ENCODE assay signal across 8 mouse cellular contexts in genomic region chr6:119924235-119925005, GRCm38 (mm10). TPM values are rescaled to one million over a fixed set of nuclear protein-coding genes. Genes with fewer than 3 reads are reported as not detected.
DNase-seq lines count a peak whose midpoint lies in the region; ATAC-seq lines count a peak whose summit lies in the region.

No protein-coding gene starts in this region.

- H3K9me3 ChIP-seq in forebrain, embryonic 13.5 days (replicated peaks), result no peaks in the 10 kb centered on the region
- H3K9me3 ChIP-seq in forebrain, embryonic 11.5 days (ENCODE audit: control insufficient read depth, low read length), result no peaks in the 10 kb centered on the region
- no peaks in the 10 kb centered on the region for H3K9me3 ChIP-seq in midbrain, embryonic 14.5 days (ENCODE audit: control insufficient read depth, low read length)
- H3K9me3 ChIP-seq in midbrain, embryonic 11.5 days (ENCODE audit: control insufficient read depth, low read length), result no peaks in the 10 kb centered on the region
- no peaks in the 10 kb centered on the region for H3K9me3 ChIP-seq in forebrain, embryonic 16.5 days (ENCODE audit: control insufficient read depth, low read length)
- H3K9me3 ChIP-seq in kidney, embryonic 16.5 days (ENCODE audit: low read length), result no peaks in the 10 kb centered on the region

- ATAC-seq in forebrain, embryonic 13.5 days, result 0 out of 2 replicates have a peak, but pooled peaks have one; percentile 50
- no peak for ATAC-seq in forebrain, embryonic 11.5 days (replicated peaks; ENCODE audit: low FRiP score)
- ATAC-seq in midbrain, embryonic 14.5 days (ENCODE audit: low FRiP score, low TSS enrichment), result no peak
- no peak for ATAC-seq in midbrain, embryonic 11.5 days (ENCODE audit: low FRiP score)
- peak; percentile 72 for ATAC-seq in forebrain, embryonic 16.5 days
- 0 out of 2 replicates have a peak, but pooled peaks have one; percentile 34 for ATAC-seq in megakaryocyte-erythroid progenitor cell, adult 5-6 weeks (replicated peaks; ENCODE audit: low FRiP score, low TSS enrichment, poor library complexity, severe bottlenecking)
- ATAC-seq in kidney, embryonic 16.5 days (ENCODE audit: low FRiP score, low TSS enrichment), result no peak

- no peak overlapping the region for H3K27ac ChIP-seq in forebrain, embryonic 13.5 days
- H3K27ac ChIP-seq in forebrain, embryonic 11.5 days (ENCODE audit: low read depth, low read length), result no peak overlapping the region
- no peak overlapping the region for H3K27ac ChIP-seq in midbrain, embryonic 14.5 days (replicated peaks; ENCODE audit: low read depth, low read length)
- no peak overlapping the region for H3K27ac ChIP-seq in midbrain, embryonic 11.5 days (ENCODE audit: low read depth, low read length)
- no peak overlapping the region for H3K27ac ChIP-seq in forebrain, embryonic 16.5 days (ENCODE audit: low read length)
- no peak overlapping the region for H3K27ac ChIP-seq in kidney, embryonic 16.5 days (ENCODE audit: low read length)

- H3K4me2 ChIP-seq in forebrain, embryonic 13.5 days, result no peak overlapping the region
- no peak overlapping the region for H3K4me2 ChIP-seq in forebrain, embryonic 11.5 days (ENCODE audit: low read depth, low read length, severe bottlenecking)
- H3K4me2 ChIP-seq in midbrain, embryonic 14.5 days (ENCODE audit: low read length), result no peak overlapping the region
- no peak overlapping the region for H3K4me2 ChIP-seq in midbrain, embryonic 11.5 days
- no peak overlapping the region for H3K4me2 ChIP-seq in forebrain, embryonic 16.5 days (ENCODE audit: low read length)
- no peak overlapping the region for H3K4me2 ChIP-seq in kidney, embryonic 16.5 days (replicated peaks; ENCODE audit: low read depth, low read length)

- H3K4me3 ChIP-seq in forebrain, embryonic 13.5 days, result no peak overlapping the region
- no peak overlapping the region for H3K4me3 ChIP-seq in forebrain, embryonic 11.5 days (ENCODE audit: low read depth, low read length)
- no peak overlapping the region for H3K4me3 ChIP-seq in midbrain, embryonic 14.5 days (replicated peaks; ENCODE audit: low read depth, low read length)
- H3K4me3 ChIP-seq in midbrain, embryonic 11.5 days (ENCODE audit: low read depth, low read length), result no peak overlapping the region
- H3K4me3 ChIP-seq in forebrain, embryonic 16.5 days (replicated peaks; ENCODE audit: low read length), result no peak overlapping the region
- H3K4me3 ChIP-seq in kidney, embryonic 16.5 days (ENCODE audit: low read length), result no peak overlapping the region

- peaks cover 88% of the 10 kb centered on the region for H3K36me3 ChIP-seq in forebrain, embryonic 13.5 days (ENCODE audit: poor library complexity, severe bottlenecking)
- H3K36me3 ChIP-seq in forebrain, embryonic 11.5 days (ENCODE audit: control insufficient read depth, insufficient read depth, low read length), result peaks cover 9% of the 10 kb centered on the region
- peaks cover 91% of the 10 kb centered on the region for H3K36me3 ChIP-seq in midbrain, embryonic 14.5 days (ENCODE audit: control insufficient read depth, insufficient read depth, low read length)
- peaks cover 9% of the 10 kb centered on the region; the same call in 1 of the 2 replicates for H3K36me3 ChIP-seq in midbrain, embryonic 11.5 days (ENCODE audit: control insufficient read depth, insufficient read depth, low read length)
- H3K36me3 ChIP-seq in forebrain, embryonic 16.5 days (ENCODE audit: control insufficient read depth, insufficient read depth), result peaks cover 22% of the 10 kb centered on the region
- H3K36me3 ChIP-seq in kidney, embryonic 16.5 days (ENCODE audit: insufficient read depth, low read length), result peaks cover 58% of the 10 kb centered on the region

- WGBS in forebrain, embryonic 13.5 days, result 53% methylated on average over 4 of the region's 4 CpGs
- WGBS in forebrain, embryonic 11.5 days, result 56% methylated on average over 4 of the region's 4 CpGs
- WGBS in midbrain, embryonic 14.5 days, result 61% methylated on average over 4 of the region's 4 CpGs
- WGBS in midbrain, embryonic 11.5 days, result 64% methylated on average over 4 of the region's 4 CpGs
- WGBS in forebrain, embryonic 16.5 days, result 41% methylated on average over 4 of the region's 4 CpGs
- 54% methylated on average over 4 of the region's 4 CpGs for WGBS in kidney, embryonic 16.5 days

- no peaks in the 10 kb centered on the region for H3K4me1 ChIP-seq in forebrain, embryonic 13.5 days
- no peaks in the 10 kb centered on the region for H3K4me1 ChIP-seq in forebrain, embryonic 11.5 days (replicated peaks; ENCODE audit: control insufficient read depth, insufficient read depth, low read length)
- H3K4me1 ChIP-seq in midbrain, embryonic 14.5 days (ENCODE audit: control insufficient read depth, insufficient read depth, low read length), result no peaks in the 10 kb centered on the region
- no peaks in the 10 kb centered on the region for H3K4me1 ChIP-seq in midbrain, embryonic 11.5 days (ENCODE audit: control insufficient read depth, insufficient read depth, low read length)
- H3K4me1 ChIP-seq in forebrain, embryonic 16.5 days (replicated peaks; ENCODE audit: control insufficient read depth, insufficient read depth, low read length), result peaks cover 4% of the 10 kb centered on the region; the same call in 1 of the 2 replicates
- no peaks in the 10 kb centered on the region for H3K4me1 ChIP-seq in kidney, embryonic 16.5 days (ENCODE audit: insufficient read depth, low read length)

- H3K9ac ChIP-seq in forebrain, embryonic 13.5 days, result no peak overlapping the region
- no peak overlapping the region for H3K9ac ChIP-seq in forebrain, embryonic 11.5 days (ENCODE audit: low read length)
- H3K9ac ChIP-seq in midbrain, embryonic 14.5 days (replicated peaks; ENCODE audit: low read length), result no peak overlapping the region
- no peak overlapping the region for H3K9ac ChIP-seq in midbrain, embryonic 11.5 days (ENCODE audit: low read length)
- H3K9ac ChIP-seq in forebrain, embryonic 16.5 days (replicated peaks; ENCODE audit: low read depth, low read length), result no peak overlapping the region
- no peak overlapping the region for H3K9ac ChIP-seq in kidney, embryonic 16.5 days (replicated peaks; ENCODE audit: low read length)

- no peak for DNase-seq in forebrain, embryonic 11.5 days (ENCODE audit: low spot score)
- peak; percentile 56 for DNase-seq in midbrain, embryonic 14.5 days
- DNase-seq in midbrain, embryonic 11.5 days (ENCODE audit: low spot score, missing footprints), result no peak
- DNase-seq in spleen, adult 12 weeks (ENCODE audit: low spot score), result no peak

- H3K27me3 ChIP-seq in forebrain, embryonic 13.5 days, result no peaks in the 10 kb centered on the region
- no peaks in the 10 kb centered on the region for H3K27me3 ChIP-seq in forebrain, embryonic 11.5 days (ENCODE audit: control insufficient read depth, insufficient read depth, low read length)
- H3K27me3 ChIP-seq in midbrain, embryonic 14.5 days (ENCODE audit: control insufficient read depth, insufficient read depth, low read length), result no peaks in the 10 kb centered on the region
- H3K27me3 ChIP-seq in midbrain, embryonic 11.5 days (ENCODE audit: control insufficient read depth, insufficient read depth, low read length), result no peaks in the 10 kb centered on the region
- no peaks in the 10 kb centered on the region for H3K27me3 ChIP-seq in forebrain, embryonic 16.5 days (replicated peaks; ENCODE audit: control insufficient read depth, insufficient read depth, low read length)
- no peaks in the 10 kb centered on the region for H3K27me3 ChIP-seq in kidney, embryonic 16.5 days (ENCODE audit: insufficient read depth, low read length)

RNA-seq across cellular contexts. Expression of gene Rad52, which starts 21.9 kb away (rescaled TPM):
- polyA plus RNA-seq in forebrain, embryonic 13.5 days (2015; fragmentation: Nextera tagmentation; extraction: Ambion mirVana), result 22.3 and 25.7 TPM in 2 replicates
- 20.9 and 23.2 TPM in 2 replicates for polyA plus RNA-seq in forebrain, embryonic 11.5 days (2014; fragmentation: Nextera tagmentation; extraction: Ambion mirVana)
- polyA plus RNA-seq in midbrain, embryonic 14.5 days (2014; fragmentation: Nextera tagmentation; extraction: Ambion mirVana), result 24.0 and 26.1 TPM in 2 replicates
- 20.2 and 22.8 TPM in 2 replicates for polyA plus RNA-seq in midbrain, embryonic 11.5 days (2014; fragmentation: Nextera tagmentation; extraction: Ambion mirVana)
- polyA plus RNA-seq in forebrain, embryonic 16.5 days (2015; fragmentation: Nextera tagmentation; extraction: Ambion mirVana), result 29.7 and 30.4 TPM in 2 replicates
- 45.9 and 58.5 TPM in 2 replicates for total RNA-seq in megakaryocyte-erythroid progenitor cell, adult 5-6 weeks (2014; fragmentation: Nextera tagmentation)
- total RNA-seq in megakaryocyte-erythroid progenitor cell, adult 5-6 weeks (2017), result 35.6 and 41.9 TPM in 2 replicates
- 26.3 and 27.9 TPM in 2 replicates for polyA plus RNA-seq in kidney, embryonic 16.5 days (2015; fragmentation: Nextera tagmentation; extraction: Ambion mirVana)

Comparison
In these comparisons a context has a peak if more than half of its experiments do, and no peak if none do; other contexts are left out.
1. ATAC-seq: peak in forebrain, embryonic 13.5 days (single experiment), forebrain, embryonic 16.5 days (single experiment) and megakaryocyte-erythroid progenitor cell, adult 5-6 weeks (single experiment); none in forebrain, embryonic 11.5 days (single experiment), midbrain, embryonic 14.5 days (single experiment), midbrain, embryonic 11.5 days (single experiment) and kidney, embryonic 16.5 days (single experiment).